Mouse (Mus musculus): ENCODE measurements around the gene Irf4. TPM values are rescaled to one million over a fixed set of nuclear protein-coding genes. Genes with fewer than 3 reads are reported as not detected.

Gene Irf4
- polyA plus RNA-seq, 1 experiment from 2014 or later: 0.03 TPM

DNA sequence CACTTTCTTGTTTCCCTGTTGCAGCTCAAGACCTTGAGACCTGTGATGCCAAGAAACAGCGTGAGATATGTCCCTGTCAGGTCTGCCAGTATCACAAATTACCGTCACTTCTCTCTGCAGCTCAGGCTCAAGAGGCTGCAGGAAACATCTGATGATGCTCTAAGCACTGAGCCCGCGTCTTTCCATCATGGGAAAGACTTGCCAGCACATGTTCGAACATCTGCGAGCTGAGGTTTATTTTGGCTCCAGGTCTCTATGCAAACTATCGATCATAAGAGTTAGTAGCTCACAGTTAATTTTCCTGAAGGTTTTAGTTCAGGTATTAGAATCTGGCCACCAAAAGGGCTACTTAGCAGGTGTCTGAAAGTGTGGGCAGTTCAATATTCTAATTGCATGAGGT, 34.0 kb upstream of the Irf4 start:
- Histone ChIP-seq H3K9ac (ENCODE audit: low read depth, low read length) (no peak overlapping the region), H3K36me3 (ENCODE audit: control insufficient read depth, insufficient read depth, low read length) (no peaks in the 10 kb centered on the region), H3K9me3 (replicated peaks; ENCODE audit: control insufficient read depth, low read length) (no peaks in the 10 kb centered on the region), H3K4me2 (no peak overlapping the region), H3K27me3 (ENCODE audit: control insufficient read depth, insufficient read depth, low read length) (no peaks in the 10 kb centered on the region), H3K27ac (ENCODE audit: low read depth, low read length) (no peak overlapping the region), H3K4me1 (ENCODE audit: control insufficient read depth, insufficient read depth, low read length) (0 out of 2 replicates have a peak, but pooled peaks cover 3% of the 10 kb centered on the region), H3K4me3 (ENCODE audit: low read depth, low read length) (no peak overlapping the region)
- 87% methylated on average over 7 of the region's 7 CpGs for WGBS (ENCODE audit: insufficient replicate concordance)
- no peak for ATAC-seq (replicated peaks; ENCODE audit: insufficient number of reproducible peaks, low FRiP score, low TSS enrichment)

DNA sequence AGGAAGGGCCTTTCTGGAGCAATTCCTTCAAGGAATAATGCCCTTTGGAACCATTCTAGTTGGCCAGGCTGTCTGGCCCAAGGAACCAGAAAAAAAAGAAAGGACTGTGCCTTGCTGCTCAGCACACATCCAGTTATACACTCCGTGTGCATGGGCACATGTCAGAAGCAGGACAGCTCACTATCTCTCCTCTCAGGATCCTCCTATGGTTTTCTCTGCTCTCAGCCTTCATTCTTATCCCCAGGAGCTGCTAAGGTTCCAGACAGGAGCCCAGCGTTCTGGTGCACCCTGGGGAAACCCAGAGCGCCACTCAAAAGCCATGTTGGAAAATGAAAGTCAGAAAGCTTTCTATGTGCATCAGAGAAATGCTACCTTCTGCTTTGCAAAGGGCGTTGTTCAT, 33.5 kb upstream of the Irf4 start:
- Histone ChIP-seq H3K27me3 (ENCODE audit: control insufficient read depth, insufficient read depth, low read length) (no peaks in the 10 kb centered on the region), H3K9me3 (replicated peaks; ENCODE audit: control insufficient read depth, low read length) (no peaks in the 10 kb centered on the region), H3K4me1 (ENCODE audit: control insufficient read depth, insufficient read depth, low read length) (0 out of 2 replicates have a peak, but pooled peaks cover 3% of the 10 kb centered on the region), H3K4me3 (ENCODE audit: low read depth, low read length) (no peak overlapping the region), H3K27ac (ENCODE audit: low read depth, low read length) (no peak overlapping the region), H3K4me2 (no peak overlapping the region), H3K9ac (ENCODE audit: low read depth, low read length) (no peak overlapping the region), H3K36me3 (ENCODE audit: control insufficient read depth, insufficient read depth, low read length) (no peaks in the 10 kb centered on the region)
- no peak for ATAC-seq (replicated peaks; ENCODE audit: insufficient number of reproducible peaks, low FRiP score, low TSS enrichment)
- 82% methylated on average over 4 of the region's 4 CpGs for WGBS (ENCODE audit: insufficient replicate concordance)

DNA sequence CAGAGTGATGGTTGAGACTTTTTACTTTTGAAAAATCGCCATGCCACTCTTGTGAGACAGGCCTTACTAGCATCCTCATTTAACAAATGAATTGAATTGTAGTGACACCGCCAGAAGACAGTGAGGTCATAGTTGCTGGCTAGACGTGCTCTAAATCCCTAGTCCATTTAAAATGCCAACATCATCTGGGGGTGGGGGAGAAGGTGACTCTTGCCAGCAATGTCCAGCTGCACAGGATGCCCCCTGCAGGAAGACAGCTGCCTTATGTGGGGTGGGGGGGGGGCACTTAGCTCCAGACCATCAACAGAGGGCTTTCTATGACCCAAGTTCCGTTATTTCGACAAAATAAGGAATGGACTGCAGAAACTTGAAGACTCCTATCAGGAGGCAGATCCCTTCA, 32.4 kb upstream of the Irf4 start:
- H3K9me3 ChIP-seq (replicated peaks; ENCODE audit: control insufficient read depth, low read length): no peaks in the 10 kb centered on the region
- 0 out of 2 replicates have a peak, but pooled peaks cover 3% of the 10 kb centered on the region for H3K4me1 ChIP-seq (ENCODE audit: control insufficient read depth, insufficient read depth, low read length)
- no peak overlapping the region for H3K4me2 ChIP-seq
- H3K27me3 ChIP-seq (ENCODE audit: control insufficient read depth, insufficient read depth, low read length): no peaks in the 10 kb centered on the region
- WGBS (ENCODE audit: insufficient replicate concordance): 77% methylated on average over 5 of the region's 5 CpGs
- no peaks in the 10 kb centered on the region for H3K36me3 ChIP-seq (ENCODE audit: control insufficient read depth, insufficient read depth, low read length)
- no peak overlapping the region for H3K27ac ChIP-seq (ENCODE audit: low read depth, low read length)
- no peak overlapping the region for H3K4me3 ChIP-seq (ENCODE audit: low read depth, low read length)
- H3K9ac ChIP-seq (ENCODE audit: low read depth, low read length): no peak overlapping the region
- no peak for ATAC-seq (replicated peaks; ENCODE audit: insufficient number of reproducible peaks, low FRiP score, low TSS enrichment)

DNA sequence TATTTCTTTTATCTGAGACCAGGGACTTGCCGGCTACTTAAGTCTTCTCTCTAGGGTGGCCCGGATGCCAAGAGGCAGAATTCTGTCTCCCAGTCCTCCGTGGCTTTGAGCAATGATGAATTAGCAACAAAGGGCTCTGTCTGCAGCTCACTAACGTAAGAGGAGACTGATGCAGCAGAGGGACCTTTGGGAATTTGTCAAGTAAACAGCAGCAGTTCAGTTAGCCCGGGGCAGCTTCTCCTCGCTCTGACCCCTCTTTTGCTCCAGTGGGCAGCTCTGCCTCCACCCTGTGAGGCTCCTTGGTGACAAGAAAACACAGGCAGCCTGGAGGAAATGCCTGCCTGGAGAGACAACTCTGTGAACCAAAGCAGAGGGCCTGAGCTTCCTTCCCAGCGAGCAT, 26.4 kb upstream of the Irf4 start:
- peak overlapping the region; percentile 25 for H3K4me2 ChIP-seq
- H3K4me1 ChIP-seq (ENCODE audit: control insufficient read depth, insufficient read depth, low read length): peaks cover 7% of the 10 kb centered on the region; the same call in 1 of the 2 replicates
- H3K4me3 ChIP-seq (ENCODE audit: low read depth, low read length): no peak overlapping the region
- no peaks in the 10 kb centered on the region for H3K36me3 ChIP-seq (ENCODE audit: control insufficient read depth, insufficient read depth, low read length)
- no peak for ATAC-seq (replicated peaks; ENCODE audit: insufficient number of reproducible peaks, low FRiP score, low TSS enrichment)
- no peak overlapping the region for H3K9ac ChIP-seq (ENCODE audit: low read depth, low read length)
- H3K27me3 ChIP-seq (ENCODE audit: control insufficient read depth, insufficient read depth, low read length): no peaks in the 10 kb centered on the region
- 15% methylated on average over 7 of the region's 7 CpGs for WGBS (ENCODE audit: insufficient replicate concordance)
- no peak overlapping the region for H3K27ac ChIP-seq (ENCODE audit: low read depth, low read length)
- no peaks in the 10 kb centered on the region for H3K9me3 ChIP-seq (replicated peaks; ENCODE audit: control insufficient read depth, low read length)

DNA sequence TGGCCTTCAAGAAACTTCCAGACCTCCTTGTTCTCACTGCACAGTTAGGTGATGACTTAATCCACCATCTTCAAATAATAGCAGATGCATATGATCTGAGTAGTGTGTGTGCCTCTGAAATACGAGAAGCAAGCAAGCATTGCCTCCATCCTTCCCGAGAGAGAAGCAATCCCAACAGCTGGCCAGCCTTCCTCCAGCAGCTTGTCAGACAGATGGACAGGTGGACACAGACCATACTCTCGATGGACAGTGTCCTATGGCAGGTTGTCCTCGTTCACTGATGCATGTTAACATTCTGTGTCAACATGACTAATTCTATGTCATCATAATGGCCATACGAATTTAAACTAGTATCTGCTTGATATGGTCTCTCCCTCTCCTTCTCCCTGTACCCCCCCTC, 25.8 kb upstream of the Irf4 start:
- 51% methylated on average over 5 of the region's 5 CpGs for WGBS (ENCODE audit: insufficient replicate concordance)
- H3K4me3 ChIP-seq (ENCODE audit: low read depth, low read length): no peak overlapping the region
- ATAC-seq (replicated peaks; ENCODE audit: insufficient number of reproducible peaks, low FRiP score, low TSS enrichment): no peak

DNA sequence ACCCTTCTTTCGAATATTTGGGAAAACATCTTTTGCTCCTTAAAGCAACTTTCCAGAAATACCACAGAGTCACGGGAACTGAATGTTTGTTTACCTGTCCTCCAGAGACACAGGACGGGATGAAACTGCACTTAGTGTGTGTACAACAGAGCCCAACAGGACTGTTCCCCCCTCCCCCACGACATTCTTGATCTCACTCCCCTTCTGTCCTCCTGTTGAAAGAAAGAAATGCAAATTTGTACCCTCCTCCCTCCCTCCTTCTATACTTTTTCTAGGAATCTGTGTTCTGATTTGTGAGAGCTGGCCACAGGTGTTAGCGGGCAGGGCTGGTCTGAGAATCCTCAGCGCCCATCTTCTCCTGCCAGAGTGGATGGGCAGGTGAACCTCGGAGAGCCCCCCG, 25.2 kb upstream of the Irf4 start:
- Histone ChIP-seq H3K9ac (ENCODE audit: low read depth, low read length) (no peak overlapping the region), H3K27me3 (ENCODE audit: control insufficient read depth, insufficient read depth, low read length) (no peaks in the 10 kb centered on the region), H3K4me3 (ENCODE audit: low read depth, low read length) (no peak overlapping the region), H3K9me3 (replicated peaks; ENCODE audit: control insufficient read depth, low read length) (no peaks in the 10 kb centered on the region), H3K4me2 (no peak overlapping the region), H3K4me1 (ENCODE audit: control insufficient read depth, insufficient read depth, low read length) (peaks cover 9% of the 10 kb centered on the region), H3K27ac (ENCODE audit: low read depth, low read length) (no peak overlapping the region), H3K36me3 (ENCODE audit: control insufficient read depth, insufficient read depth, low read length) (no peaks in the 10 kb centered on the region)
- ATAC-seq (replicated peaks; ENCODE audit: insufficient number of reproducible peaks, low FRiP score, low TSS enrichment): no peak
- WGBS (ENCODE audit: insufficient replicate concordance): 53% methylated on average over 8 of the region's 8 CpGs

More for the DNA sequence above, 25.8 kb upstream of the Irf4 start:
- Histone ChIP-seq H3K4me2 (no peak overlapping the region), H3K9me3 (replicated peaks; ENCODE audit: control insufficient read depth, low read length) (no peaks in the 10 kb centered on the region), H3K36me3 (ENCODE audit: control insufficient read depth, insufficient read depth, low read length) (no peaks in the 10 kb centered on the region), H3K27ac (ENCODE audit: low read depth, low read length) (no peak overlapping the region), H3K9ac (ENCODE audit: low read depth, low read length) (no peak overlapping the region), H3K4me1 (ENCODE audit: control insufficient read depth, insufficient read depth, low read length) (peaks cover 7% of the 10 kb centered on the region; the same call in 1 of the 2 replicates), H3K27me3 (ENCODE audit: control insufficient read depth, insufficient read depth, low read length) (no peaks in the 10 kb centered on the region)

DNA sequence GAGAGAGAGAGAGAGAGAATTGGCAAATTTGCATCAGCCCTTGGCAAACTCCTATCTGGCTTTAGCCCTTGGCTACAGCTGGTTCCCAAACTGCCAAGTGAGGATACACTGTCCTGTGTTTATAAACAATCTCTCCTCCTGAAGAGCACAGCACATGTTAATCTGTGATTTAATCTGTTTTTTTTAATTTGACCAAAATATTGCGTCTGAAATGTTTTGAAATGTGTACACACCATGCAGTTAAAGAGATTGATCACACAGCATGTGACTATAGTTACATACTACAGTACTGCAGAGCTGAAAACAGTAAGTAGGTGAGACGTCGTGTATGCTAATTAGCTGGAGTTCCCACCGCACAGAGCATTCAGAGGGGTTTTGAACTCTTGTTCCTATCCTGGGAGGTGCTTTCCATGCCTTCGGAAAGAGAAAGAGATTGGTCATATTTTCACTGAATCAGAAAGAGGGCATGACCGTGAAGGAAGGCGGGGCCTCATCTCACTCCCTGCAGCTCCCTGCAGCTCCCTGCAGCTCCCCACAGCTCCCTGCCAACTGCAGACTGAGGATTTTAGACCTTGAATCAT, 24.2 kb upstream of the Irf4 start:
- Histone ChIP-seq H3K9ac (ENCODE audit: low read depth, low read length) (no peak overlapping the region), H3K9me3 (replicated peaks; ENCODE audit: control insufficient read depth, low read length) (no peaks in the 10 kb centered on the region), H3K4me2 (0 out of 2 replicates have a peak overlapping the region, but pooled peaks have one; percentile 19), H3K27ac (ENCODE audit: low read depth, low read length) (no peak overlapping the region), H3K36me3 (ENCODE audit: control insufficient read depth, insufficient read depth, low read length) (no peaks in the 10 kb centered on the region), H3K4me1 (ENCODE audit: control insufficient read depth, insufficient read depth, low read length) (peaks cover 9% of the 10 kb centered on the region), H3K4me3 (ENCODE audit: low read depth, low read length) (no peak overlapping the region), H3K27me3 (ENCODE audit: control insufficient read depth, insufficient read depth, low read length) (no peaks in the 10 kb centered on the region)
- WGBS (ENCODE audit: insufficient replicate concordance): 29% methylated on average over 7 of the region's 7 CpGs
- ATAC-seq (replicated peaks; ENCODE audit: insufficient number of reproducible peaks, low FRiP score, low TSS enrichment): no peak

DNA sequence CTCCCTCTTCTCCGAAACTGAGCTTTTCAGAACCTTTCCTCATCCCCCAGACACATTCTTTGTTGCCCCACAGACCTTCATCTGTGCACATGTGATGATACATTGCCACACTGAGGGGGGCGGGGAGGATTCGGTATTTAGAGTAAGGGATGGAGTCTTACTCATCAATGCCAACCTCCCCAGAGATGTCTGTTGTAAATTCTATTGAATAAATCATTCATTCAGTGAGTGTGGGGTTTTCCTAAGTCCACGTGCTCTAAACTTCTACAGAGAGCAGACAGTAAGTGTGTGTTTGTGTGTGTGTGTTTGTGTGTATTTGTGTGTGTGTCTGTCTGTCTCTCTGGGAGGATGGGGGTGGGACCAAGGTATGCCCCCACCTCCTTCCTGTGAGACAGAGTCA, 22.1 kb upstream of the Irf4 start:
- Histone ChIP-seq H3K4me1 (ENCODE audit: control insufficient read depth, insufficient read depth, low read length) (peaks cover 9% of the 10 kb centered on the region), H3K27me3 (ENCODE audit: control insufficient read depth, insufficient read depth, low read length) (no peaks in the 10 kb centered on the region), H3K4me2 (no peak overlapping the region), H3K9me3 (replicated peaks; ENCODE audit: control insufficient read depth, low read length) (no peaks in the 10 kb centered on the region), H3K27ac (ENCODE audit: low read depth, low read length) (no peak overlapping the region), H3K36me3 (ENCODE audit: control insufficient read depth, insufficient read depth, low read length) (no peaks in the 10 kb centered on the region), H3K9ac (ENCODE audit: low read depth, low read length) (no peak overlapping the region), H3K4me3 (ENCODE audit: low read depth, low read length) (no peak overlapping the region)
- no peak for ATAC-seq (replicated peaks; ENCODE audit: insufficient number of reproducible peaks, low FRiP score, low TSS enrichment)
- WGBS (ENCODE audit: insufficient replicate concordance): 85% methylated on average over 4 of the region's 4 CpGs

DNA sequence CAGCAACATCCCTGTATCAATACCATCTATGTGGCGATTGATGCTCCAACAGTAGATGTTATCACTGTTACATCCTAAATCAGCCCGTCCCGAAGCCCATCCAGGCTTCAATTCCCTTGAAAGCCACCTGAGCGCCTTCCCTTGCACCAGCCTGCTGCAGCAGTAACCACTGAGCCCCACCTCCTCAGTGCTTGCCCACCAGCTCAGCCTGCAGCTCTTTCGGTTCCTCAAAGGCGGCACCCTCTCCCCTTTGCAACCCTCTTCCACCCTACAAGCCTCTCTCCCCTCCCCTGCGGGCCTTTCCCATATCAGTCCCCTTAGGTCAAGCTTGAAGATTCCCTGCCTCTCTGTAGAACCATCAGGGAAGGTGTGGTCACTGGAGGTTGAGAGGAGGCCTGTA, 20.9 kb upstream of the Irf4 start:
- Histone ChIP-seq H3K4me2 (no peak overlapping the region), H3K36me3 (ENCODE audit: control insufficient read depth, insufficient read depth, low read length) (no peaks in the 10 kb centered on the region), H3K9me3 (replicated peaks; ENCODE audit: control insufficient read depth, low read length) (no peaks in the 10 kb centered on the region), H3K4me1 (ENCODE audit: control insufficient read depth, insufficient read depth, low read length) (peaks cover 4% of the 10 kb centered on the region; the same call in 1 of the 2 replicates), H3K9ac (ENCODE audit: low read depth, low read length) (no peak overlapping the region), H3K27me3 (ENCODE audit: control insufficient read depth, insufficient read depth, low read length) (no peaks in the 10 kb centered on the region), H3K4me3 (ENCODE audit: low read depth, low read length) (no peak overlapping the region), H3K27ac (ENCODE audit: low read depth, low read length) (no peak overlapping the region)
- 85% methylated on average over 7 of the region's 7 CpGs for WGBS (ENCODE audit: insufficient replicate concordance)
- ATAC-seq (replicated peaks; ENCODE audit: insufficient number of reproducible peaks, low FRiP score, low TSS enrichment): no peak
